Mouse (Mus musculus) lung, adult 2 months (tissue): ENCODE results near the gene Kmt2b. TPM values are rescaled to one million over a fixed set of nuclear protein-coding genes. Genes with fewer than 3 reads are reported as not detected.
A peak's percentile ranks its signal among the peaks of the same experiment; 100 is the strongest.

Source experiments
- DNase-seq: peaks from one replicate; pipeline ENCODE4 v3.0.0; 2022
- H3K4me1 ChIP-seq: fragments of 200-500 bp; 2 replicates; pipeline ENCODE4 v1.6.1; 2011; ENCODE audit warnings: low read length; ENCODE audit not compliant: control insufficient read depth, insufficient read depth
- H3K4me3 ChIP-seq: fragments of 200-500 bp; replicated peaks from 2 replicates; pipeline ENCODE3; 2011; ENCODE audit warnings: low read depth, mild to moderate bottlenecking, control low read depth, low read length; ENCODE audit errors: extremely low read depth
- CTCF ChIP-seq: fragments of 200-500 bp; IDR thresholded peaks from 2 replicates; pipeline ENCODE4 v1.5.1; 2011; ENCODE audit warnings: mild to moderate bottlenecking, low read length, control low read depth; ENCODE audit not compliant: insufficient read depth
- POLR2A ChIP-seq: fragments of 200-500 bp; IDR thresholded peaks from 2 replicates; pipeline ENCODE4 v1.6.1; 2011; ENCODE audit warnings: low read depth, mild to moderate bottlenecking, control low read depth, low read length, borderline replicate concordance; ENCODE audit errors: extremely low read depth
- WGBS: fragments of 180-500 bp; shearing (Covaris S2); methylation state at CpG from one replicate; pipeline ENCODE4 v1.1.7; 2018; 5-methylcytosine and 5-hydroxymethylcytosine counted together
- polyA plus RNA-seq: library from polyadenylated mRNA; depleted of rRNA; stranded (reverse); fragments of >200 nt; gene quantifications from 2 replicates; pipeline ENCODE4 v1.2.3, GENCODE M21; 2012

Gene Kmt2b
- polyA plus RNA-seq, 1 experiment: 58.6 TPM

GRCm38 (mm10) chr7:30618658-30619057 is 30.1 kb upstream of the Kmt2b start:
- TF ChIP-seq CTCF (no peak), POLR2A (no peak)
- Histone ChIP-seq H3K4me1 (no peaks in the 10 kb centered on the region), H3K4me3 (no peak overlapping the region)
- WGBS: 94% methylated on average over 9 of the region's 9 CpGs
- no peak for DNase-seq

- no peak for DNase-seq
- TF ChIP-seq CTCF: no peak
- TF ChIP-seq POLR2A: no peak
- Histone ChIP-seq H3K4me1 (no peaks in the 10 kb centered on the region), H3K4me3 (no peak overlapping the region)
- 59% methylated on average over 5 of the region's 5 CpGs for WGBS
These were observed 26.7 kb upstream of the Kmt2b start for GRCm38 (mm10) chr7:30615049-30615760.

DNA sequence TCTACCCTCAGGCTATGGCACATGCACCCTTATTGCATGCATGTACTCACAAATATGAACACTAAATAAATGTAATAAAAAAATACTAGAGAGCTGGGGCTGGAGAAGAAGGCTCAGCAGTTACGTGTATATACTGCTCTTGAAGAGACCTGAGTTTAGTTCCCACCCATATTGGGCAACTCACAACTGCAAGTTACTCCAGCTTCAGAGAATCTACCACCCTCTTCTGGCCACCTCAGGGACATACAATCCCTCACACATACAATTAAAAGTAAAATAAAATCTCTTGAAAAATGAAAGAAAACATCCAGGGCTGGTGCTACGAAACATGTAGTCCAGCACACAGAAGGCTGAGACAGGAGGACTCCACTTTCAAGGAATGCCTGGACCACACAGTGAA is 25.9 kb upstream of the Kmt2b start:
- no peak for DNase-seq
- Histone ChIP-seq H3K4me1 (no peaks in the 10 kb centered on the region), H3K4me3 (no peak overlapping the region)
- WGBS: 57% methylated on average over 2 of the region's 2 CpGs
- TF ChIP-seq CTCF (no peak), POLR2A (no peak)

DNA sequence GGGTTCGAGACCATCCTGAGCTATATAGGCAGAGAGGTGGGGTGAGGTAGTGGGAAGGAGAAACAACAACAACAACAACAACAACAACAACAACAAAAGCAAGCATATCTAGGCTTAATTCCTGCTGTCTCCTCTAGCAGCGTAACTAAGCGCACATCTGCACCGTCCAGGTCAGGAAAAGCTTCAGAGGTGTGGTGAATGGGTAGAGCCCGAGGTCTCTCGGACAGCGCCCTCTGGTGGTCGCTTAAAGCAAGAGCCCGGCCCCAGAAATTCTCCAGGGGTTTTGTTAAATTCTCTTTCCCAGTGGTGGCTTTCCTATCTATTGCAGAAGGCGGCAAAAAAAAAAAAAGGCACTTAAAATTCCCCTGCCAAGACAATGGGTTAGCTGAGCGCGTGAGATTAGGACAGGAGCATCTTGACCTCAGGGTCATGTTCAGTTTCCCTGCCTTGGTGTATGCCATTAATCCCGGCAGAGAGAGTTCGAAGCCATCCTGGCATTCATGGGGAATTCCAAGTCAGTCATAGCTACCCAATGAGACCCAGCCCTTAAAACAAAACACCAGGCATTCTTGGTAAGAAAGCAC is 25.1 kb upstream of the Kmt2b start:
- peak; percentile 57 for DNase-seq
- H3K4me1 ChIP-seq: no peaks in the 10 kb centered on the region
- H3K4me3 ChIP-seq: no peak overlapping the region
- WGBS: 19% methylated on average over 14 of the region's 14 CpGs
- peak; percentile 59 for TF ChIP-seq CTCF
- no peak for TF ChIP-seq POLR2A

DNA sequence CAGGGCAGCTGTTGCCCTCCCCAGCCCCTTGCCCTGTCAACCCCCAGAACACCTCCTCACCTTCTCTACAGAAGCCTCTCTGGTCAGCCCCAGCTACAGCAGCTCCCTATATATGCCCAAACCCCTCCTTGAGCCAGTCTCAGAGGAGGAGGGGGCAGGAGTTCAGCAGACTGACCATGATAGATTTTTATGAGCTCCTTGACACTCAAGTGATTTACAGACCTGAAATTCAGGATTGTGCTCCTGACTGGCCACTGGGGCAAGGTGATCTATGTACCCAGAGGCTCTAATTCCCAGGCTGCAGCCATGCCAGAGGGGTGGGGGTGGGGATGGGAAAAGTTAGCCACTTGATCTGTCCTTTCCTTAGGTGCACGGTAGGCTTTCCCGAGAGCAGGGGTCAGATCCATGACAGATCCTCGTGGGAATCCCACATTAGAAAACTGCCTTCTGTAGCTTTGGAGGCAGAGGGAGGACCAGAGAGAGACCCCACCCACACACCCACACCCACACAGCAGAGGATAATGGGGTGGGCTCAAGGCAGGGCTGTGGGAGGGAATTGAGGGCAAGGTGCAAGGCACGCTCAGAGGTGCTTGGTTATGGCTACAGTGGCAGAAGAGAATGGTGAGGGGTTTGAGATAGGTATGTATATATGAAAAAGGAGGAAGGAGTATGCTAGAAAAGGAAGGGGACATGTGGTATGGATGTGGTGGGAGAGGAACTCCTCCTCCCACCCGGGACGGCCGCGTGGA is 24.3 kb upstream of the Kmt2b start, which contains the start of gene Upk1a:
Gene Upk1a, minus strand, starts transcription at position 194 of the 749 bp plus-strand sequence.
- DNase-seq: no peak
- Histone ChIP-seq H3K4me3 (no peak within 1 kb of the TSS), H3K4me1 (peaks cover under 1% of the 10 kb centered on the region; the same call in 1 of the 2 replicates)
- 71% methylated on average over 8 of the region's 8 CpGs for WGBS
- no peak for TF ChIP-seq POLR2A
- TF ChIP-seq CTCF: no peak

GRCm38 (mm10) chr7:30610043-30610442 is 21.5 kb upstream of the Kmt2b start:
- H3K4me3 ChIP-seq: no peak overlapping the region
- peaks cover 2% of the 10 kb centered on the region; the same call in 1 of the 2 replicates for H3K4me1 ChIP-seq
- 47% methylated on average over 7 of the region's 7 CpGs for WGBS
- no peak for DNase-seq
- TF ChIP-seq CTCF (no peak), POLR2A (no peak)

GRCm38 (mm10) chr7:30608476-30608875 is 19.9 kb upstream of the Kmt2b start:
- Histone ChIP-seq H3K4me3 (no peak overlapping the region), H3K4me1 (peaks cover 2% of the 10 kb centered on the region; the same call in 1 of the 2 replicates)
- DNase-seq: no peak
- 53% methylated on average over 16 of the region's 16 CpGs for WGBS
- TF ChIP-seq CTCF: no peak
- no peak for TF ChIP-seq POLR2A

DNA sequence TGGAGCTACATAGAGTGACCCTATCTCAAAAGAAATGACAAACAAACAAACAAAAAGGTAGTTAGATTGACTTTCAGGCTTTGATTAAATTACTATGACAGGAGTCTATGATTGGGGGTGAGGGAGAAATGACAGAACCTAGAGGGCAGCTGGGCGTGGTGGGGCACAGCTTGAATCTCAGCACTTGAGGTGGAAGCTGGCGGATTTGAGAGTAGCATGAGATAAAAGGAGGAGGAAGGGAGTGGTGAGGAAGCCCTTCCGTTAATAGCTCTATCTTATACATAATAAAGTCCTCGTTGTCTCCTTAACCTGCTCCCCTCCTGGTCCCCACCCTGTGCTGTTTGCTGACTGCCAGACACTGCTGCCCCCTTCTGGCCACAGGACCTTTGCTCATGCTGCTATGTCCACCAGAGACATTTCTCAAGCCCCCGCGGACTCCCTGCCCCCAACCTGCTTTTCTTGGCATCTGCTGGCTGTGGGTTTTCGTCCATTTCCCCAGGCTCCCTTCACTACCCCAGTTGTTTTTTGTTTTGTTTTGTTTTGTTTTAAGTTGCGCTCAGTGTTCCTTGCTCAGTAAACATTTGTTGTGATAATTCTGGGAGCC is 19.3 kb upstream of the Kmt2b start:
- WGBS: 16% methylated on average over 8 of the region's 8 CpGs
- Histone ChIP-seq H3K4me3 (no peak overlapping the region), H3K4me1 (peaks cover 2% of the 10 kb centered on the region; the same call in 1 of the 2 replicates)
- DNase-seq: peak; percentile 68
- TF ChIP-seq POLR2A (no peak), CTCF (peak; percentile 76)

GRCm38 (mm10) chr7:30604944-30605343 is 16.4 kb upstream of the Kmt2b start:
- peaks cover 6% of the 10 kb centered on the region; the same call in 1 of the 2 replicates for H3K4me1 ChIP-seq
- no peak for DNase-seq
- 89% methylated on average over 8 of the region's 8 CpGs for WGBS
- no peak overlapping the region for H3K4me3 ChIP-seq
- TF ChIP-seq CTCF (no peak), POLR2A (no peak)
